Mouse (Mus musculus): Measurements from ENCODE around the gene Fhad1.

GRCm38 (mm10) chr4:141879875-141880274, 135.0 kb downstream of the Fhad1 start:
- TF ChIP-seq GATA1 (IDR thresholded peaks at IDR 0.05; ENCODE audit: borderline replicate concordance, low read length), result no peak
- no peak for TF ChIP-seq FLI1 (IDR thresholded peaks at IDR 0.05; ENCODE audit: low read length)
